Mouse (Mus musculus) adipocyte (in vitro differentiated cells): ENCODE measurements around the gene Snrnp200.
A peak's percentile ranks its signal among the peaks of the same experiment; 100 is the strongest.
"Not testable (repeated sequence)": the region's sequence is repeated elsewhere in the genome, so short reads cannot be mapped to it uniquely, and the experiment has no call there.

Source experiments
- DNase-seq: peaks from one replicate; pipeline ENCODE4 v3.0.0-alpha.2; 2016; ENCODE audit warnings: low spot score

Gene Snrnp200

GRCm38 (mm10) chr2:127254604-127255134 is 46.5 kb downstream of the Snrnp200 start:
- no peak for DNase-seq

- DNase-seq, result no peak
These were observed 47.1 kb downstream of the Snrnp200 start for GRCm38 (mm10) chr2:127255294-127255693.

GRCm38 (mm10) chr2:127259340-127259739 is 51.2 kb downstream of the Snrnp200 start:
- no peak for DNase-seq

- no peak for DNase-seq
These were observed 54.3 kb downstream of the Snrnp200 start for GRCm38 (mm10) chr2:127262480-127262879.

- DNase-seq, result peak; percentile 30
These were observed 59.7 kb downstream of the Snrnp200 start for GRCm38 (mm10) chr2:127267854-127268253.

GRCm38 (mm10) chr2:127269491-127270299 is 61.5 kb downstream of the Snrnp200 start, which contains the start of gene Stard7:
Gene Stard7 (plus strand): TSS chr2:127270218.
- peak; percentile 97 for DNase-seq

- DNase-seq, result peak; percentile 85
These were observed 62.3 kb downstream of the Snrnp200 start for GRCm38 (mm10) chr2:127270300-127271041.

GRCm38 (mm10) chr2:127271042-127271515 is 62.9 kb downstream of the Snrnp200 start:
- peak; percentile 65 for DNase-seq

GRCm38 (mm10) chr2:127272049-127272448 is 63.9 kb downstream of the Snrnp200 start:
- DNase-seq, result not testable (repeated sequence)

- DNase-seq, result no peak
These were observed 64.6 kb downstream of the Snrnp200 start for GRCm38 (mm10) chr2:127272806-127273205.

GRCm38 (mm10) chr2:127274590-127274989 is 66.4 kb downstream of the Snrnp200 start:
- peak; percentile 30 for DNase-seq

GRCm38 (mm10) chr2:127275551-127276320 is 67.5 kb downstream of the Snrnp200 start:
- DNase-seq, result no peak

- DNase-seq, result no peak
These were observed 70.0 kb downstream of the Snrnp200 start for GRCm38 (mm10) chr2:127278162-127278561.
